In genomic region chr6:112756866-112757265, GRCm38 (mm10) we compare ENCODE assay signal across 26 mouse cellular contexts.
DNase-seq lines count a peak whose midpoint lies in the region; ATAC-seq and TF ChIP-seq lines count a peak whose summit lies in the region.
"Had no signal": no experiment of that assay in that cellular context is flagged by ENCODE, and none has a peak within 500 bp of the region (broad histone marks: within the 10 kb centered on the region; RNA-seq: fewer than 3 reads in every experiment).

No protein-coding gene starts in this region.

- no peak overlapping the region for H3K4me2 ChIP-seq in forebrain, embryonic 12.5 days
- no peak overlapping the region for H3K4me2 ChIP-seq in forebrain, postnatal 0 days (ENCODE audit: low read depth)
- no peak overlapping the region for H3K4me2 ChIP-seq in midbrain, embryonic 15.5 days
- H3K4me2 ChIP-seq in embryonic facial prominence, embryonic 14.5 days (ENCODE audit: low read depth, low read length): no peak overlapping the region
- H3K4me2 ChIP-seq in forebrain, embryonic 16.5 days (ENCODE audit: low read length): no peak overlapping the region
- H3K4me2 ChIP-seq: embryonic facial prominence, embryonic 12.5 days; intestine, embryonic 15.5 days had no signal

- no peak for TF ChIP-seq CTCF in forebrain, postnatal 0 days (IDR thresholded peaks at IDR 0.05; ENCODE audit: low read depth)

- H3K9ac ChIP-seq in forebrain, embryonic 12.5 days: no peak overlapping the region
- no peak overlapping the region for H3K9ac ChIP-seq in forebrain, postnatal 0 days
- H3K9ac ChIP-seq in midbrain, embryonic 15.5 days: no peak overlapping the region
- no peak overlapping the region for H3K9ac ChIP-seq in ES-E14 (ENCODE audit: insufficient read depth, low read depth, low read length, poor library complexity, severe bottlenecking)
- no peak overlapping the region for H3K9ac ChIP-seq in embryonic facial prominence, embryonic 14.5 days (ENCODE audit: low read depth, low read length)
- no peak overlapping the region for H3K9ac ChIP-seq in forebrain, embryonic 16.5 days (replicated peaks; ENCODE audit: low read depth, low read length)
- H3K9ac ChIP-seq: embryonic facial prominence, embryonic 12.5 days; intestine, embryonic 15.5 days had no signal

- peak overlapping the region; percentile 20; the same call in 1 of the 2 replicates for H3K27ac ChIP-seq in forebrain, embryonic 12.5 days
- H3K27ac ChIP-seq in forebrain, postnatal 0 days (ENCODE audit: low read depth, low read length): no peak overlapping the region
- 0 out of 2 replicates have a peak overlapping the region, but pooled peaks have one; percentile 6 for H3K27ac ChIP-seq in midbrain, embryonic 10.5 days (replicated peaks)
- no peak overlapping the region for H3K27ac ChIP-seq in midbrain, embryonic 15.5 days
- peak overlapping the region; percentile 25; the same call in 1 of the 2 replicates for H3K27ac ChIP-seq in ES-E14 (ENCODE audit: insufficient read depth, low read depth, low read length, poor library complexity, severe bottlenecking)
- peak overlapping the region; percentile 39; the same call in 1 of the 2 replicates for H3K27ac ChIP-seq in embryonic facial prominence, embryonic 14.5 days (replicated peaks; ENCODE audit: low read depth, low read length)
- H3K27ac ChIP-seq in forebrain, embryonic 16.5 days (ENCODE audit: low read length): no peak overlapping the region
- H3K27ac ChIP-seq: embryonic facial prominence, embryonic 12.5 days; gastrocnemius, adult 2 months; heart, embryonic 10.5 days; intestine, embryonic 15.5 days; stomach, postnatal 0 days had no signal

- WGBS in forebrain, embryonic 12.5 days: 76% methylated on average over 4 of the region's 4 CpGs
- WGBS in forebrain, postnatal 0 days: 49% methylated on average over 4 of the region's 4 CpGs
- 77% methylated on average over 4 of the region's 4 CpGs for WGBS in midbrain, embryonic 10.5 days
- 72% methylated on average over 4 of the region's 4 CpGs for WGBS in midbrain, embryonic 15.5 days
- 30% methylated on average over 4 of the region's 4 CpGs for WGBS in embryonic facial prominence, embryonic 14.5 days
- WGBS in forebrain, embryonic 16.5 days: 63% methylated on average over 4 of the region's 4 CpGs

- no peak for DNase-seq in forebrain, postnatal 0 days
- no peak for DNase-seq in midbrain, embryonic 10.5 days (ENCODE audit: low spot score)
- DNase-seq in ES-E14 (ENCODE audit: low read depth, low spot score): peak; percentile 15
- peak; percentile 52 for DNase-seq in embryonic facial prominence, embryonic 14.5 days (ENCODE audit: low spot score)
- DNase-seq in ovary, postnatal 36 days (ENCODE audit: low spot score): no peak
- DNase-seq: adrenal gland, adult 8-10 months; cerebellum, adult 11-12 months; cerebellum, postnatal 14 days; gastrocnemius, adult 2 months; heart, postnatal 4 days; kidney, postnatal 14 days; layer of hippocampus, postnatal 36 days; lung, postnatal 4 days; thymus, adult 2 months; thymus, postnatal 4 days had no signal

- H3K9me3 ChIP-seq in forebrain, embryonic 12.5 days: no peaks in the 10 kb centered on the region
- no peaks in the 10 kb centered on the region for H3K9me3 ChIP-seq in forebrain, postnatal 0 days (ENCODE audit: low read length)
- H3K9me3 ChIP-seq in midbrain, embryonic 10.5 days (replicated peaks): no peaks in the 10 kb centered on the region
- H3K9me3 ChIP-seq in midbrain, embryonic 15.5 days: no peaks in the 10 kb centered on the region
- H3K9me3 ChIP-seq in ES-E14 (ENCODE audit: control insufficient read depth, insufficient read depth, low read depth, low read length): no peaks in the 10 kb centered on the region
- H3K9me3 ChIP-seq in embryonic facial prominence, embryonic 14.5 days (ENCODE audit: control insufficient read depth, low read length): no peaks in the 10 kb centered on the region
- no peaks in the 10 kb centered on the region for H3K9me3 ChIP-seq in forebrain, embryonic 16.5 days (ENCODE audit: control insufficient read depth, low read length)
- H3K9me3 ChIP-seq: embryonic facial prominence, embryonic 12.5 days; heart, embryonic 10.5 days; intestine, embryonic 15.5 days had no signal

- peaks cover 78% of the 10 kb centered on the region for H3K36me3 ChIP-seq in forebrain, embryonic 12.5 days (replicated peaks)
- peaks cover 30% of the 10 kb centered on the region for H3K36me3 ChIP-seq in forebrain, postnatal 0 days (ENCODE audit: insufficient read depth)
- H3K36me3 ChIP-seq in midbrain, embryonic 10.5 days: peaks cover 91% of the 10 kb centered on the region
- H3K36me3 ChIP-seq in midbrain, embryonic 15.5 days (replicated peaks): peaks cover 14% of the 10 kb centered on the region; the same call in 1 of the 2 replicates
- no peaks in the 10 kb centered on the region for H3K36me3 ChIP-seq in ES-E14 (ENCODE audit: control insufficient read depth, insufficient read depth, low read length, poor library complexity, severe bottlenecking)
- peaks cover 6% of the 10 kb centered on the region; the same call in 1 of the 2 replicates for H3K36me3 ChIP-seq in embryonic facial prominence, embryonic 14.5 days (ENCODE audit: control insufficient read depth, insufficient read depth, low read length)
- peaks cover 3% of the 10 kb centered on the region for H3K36me3 ChIP-seq in forebrain, embryonic 16.5 days (ENCODE audit: control insufficient read depth, insufficient read depth)
- H3K36me3 ChIP-seq: embryonic facial prominence, embryonic 12.5 days; heart, embryonic 10.5 days; intestine, embryonic 15.5 days had no signal

- peaks cover 11% of the 10 kb centered on the region; the same call in 1 of the 2 replicates for H3K4me1 ChIP-seq in forebrain, embryonic 12.5 days
- H3K4me1 ChIP-seq in forebrain, postnatal 0 days (ENCODE audit: insufficient read depth): no peaks in the 10 kb centered on the region
- peaks cover 22% of the 10 kb centered on the region for H3K4me1 ChIP-seq in midbrain, embryonic 10.5 days
- no peaks in the 10 kb centered on the region for H3K4me1 ChIP-seq in midbrain, embryonic 15.5 days
- H3K4me1 ChIP-seq in ES-E14 (ENCODE audit: control insufficient read depth in 2 of 2, insufficient read depth in 2 of 2, low read length in 2 of 2, poor library complexity in 1 of 2): peaks cover 6 to 17% of the 10 kb centered on the region in 2 experiments; a peak in 3 of 4 replicates
- peaks cover 15% of the 10 kb centered on the region for H3K4me1 ChIP-seq in embryonic facial prominence, embryonic 14.5 days (ENCODE audit: control insufficient read depth, insufficient read depth, low read length)
- peaks cover 5% of the 10 kb centered on the region; the same call in 1 of the 2 replicates for H3K4me1 ChIP-seq in forebrain, embryonic 16.5 days (replicated peaks; ENCODE audit: control insufficient read depth, insufficient read depth, low read length)
- H3K4me1 ChIP-seq: heart, embryonic 10.5 days had no signal

- no peaks in the 10 kb centered on the region for H3K27me3 ChIP-seq in forebrain, embryonic 12.5 days
- H3K27me3 ChIP-seq in forebrain, postnatal 0 days (ENCODE audit: insufficient read depth, low read length): no peaks in the 10 kb centered on the region
- no peaks in the 10 kb centered on the region for H3K27me3 ChIP-seq in midbrain, embryonic 10.5 days (ENCODE audit: low read depth, poor library complexity, severe bottlenecking)
- H3K27me3 ChIP-seq in midbrain, embryonic 15.5 days (replicated peaks): no peaks in the 10 kb centered on the region
- no peaks in the 10 kb centered on the region for H3K27me3 ChIP-seq in embryonic facial prominence, embryonic 14.5 days (replicated peaks; ENCODE audit: control insufficient read depth, insufficient read depth, low read length)
- H3K27me3 ChIP-seq in forebrain, embryonic 16.5 days (replicated peaks; ENCODE audit: control insufficient read depth, insufficient read depth, low read length): no peaks in the 10 kb centered on the region
- H3K27me3 ChIP-seq: embryonic facial prominence, embryonic 12.5 days; intestine, embryonic 15.5 days; Patski had no signal

- ATAC-seq in forebrain, embryonic 12.5 days (ENCODE audit: low FRiP score): no peak
- ATAC-seq in forebrain, postnatal 0 days: no peak
- ATAC-seq in midbrain, embryonic 15.5 days (replicated peaks): no peak
- ATAC-seq in embryonic facial prominence, embryonic 14.5 days (ENCODE audit: low read depth): 0 out of 2 replicates have a peak, but pooled peaks have one; percentile 30
- no peak for ATAC-seq in forebrain, embryonic 16.5 days
- ATAC-seq: activated CD4-positive, CD25-positive, alpha-beta regulatory T cell, adult 4 months; hindbrain, embryonic 16.5 days; intestine, embryonic 15.5 days; Patski had no signal

- in situ Hi-C loops in ES-E14 (cut with MboI; ENCODE audit: low sequenced_read_pairs in 2 of 2, unreplicated experiment in 2 of 2): no loop called here

- no peak overlapping the region for H3K4me3 ChIP-seq in forebrain, embryonic 12.5 days (replicated peaks)
- H3K4me3 ChIP-seq in forebrain, postnatal 0 days (ENCODE audit: low read depth, low read length): no peak overlapping the region
- no peak overlapping the region for H3K4me3 ChIP-seq in midbrain, embryonic 10.5 days
- no peak overlapping the region for H3K4me3 ChIP-seq in midbrain, embryonic 15.5 days
- no peak overlapping the region for H3K4me3 ChIP-seq in ES-E14 (ENCODE audit: insufficient read depth in 1 of 2, low read depth in 1 of 2, low read length in 2 of 2, poor library complexity in 1 of 2, severe bottlenecking in 1 of 2)
- H3K4me3 ChIP-seq in embryonic facial prominence, embryonic 14.5 days (ENCODE audit: low read depth, low read length): no peak overlapping the region
- H3K4me3 ChIP-seq in forebrain, embryonic 16.5 days (replicated peaks; ENCODE audit: low read length): no peak overlapping the region
- H3K4me3 ChIP-seq: embryonic facial prominence, embryonic 12.5 days; gastrocnemius, adult 2 months; heart, embryonic 10.5 days; intestine, embryonic 15.5 days; myocyte had no signal

TF ChIP-seq in ES-E14, 5 proteins besides CTCF, POLR2A, EP300 and RAD21:
- TF ChIP-seq ZC3H11A (IDR thresholded peaks at IDR 0.05; ENCODE audit: borderline replicate concordance, low read depth, low read length) (no peak), ZNF384 (IDR thresholded peaks at IDR 0.05; ENCODE audit: low read depth, low read length) (no peak), HCFC1 (IDR thresholded peaks at IDR 0.05; ENCODE audit: borderline replicate concordance, insufficient read depth, low read length) (no peak), MAFK (IDR thresholded peaks at IDR 0.05; ENCODE audit: insufficient read depth, low read depth, low read length) (no peak), CHD2 (IDR thresholded peaks at IDR 0.05; ENCODE audit: low read depth, low read length) (no peak)

Comparison
In these comparisons a context has a peak if more than half of its experiments do, and no peak if none do; other contexts are left out.
1. H3K27ac ChIP-seq: peak in forebrain, embryonic 12.5 days (single experiment), midbrain, embryonic 10.5 days (single experiment), ES-E14 (single experiment) and embryonic facial prominence, embryonic 14.5 days (single experiment); none in forebrain, postnatal 0 days (single experiment), midbrain, embryonic 15.5 days (single experiment) and forebrain, embryonic 16.5 days (single experiment).
2. DNase-seq: peak in ES-E14 (single experiment) and embryonic facial prominence, embryonic 14.5 days (single experiment); none in forebrain, postnatal 0 days (single experiment), midbrain, embryonic 10.5 days (single experiment) and ovary, postnatal 36 days (single experiment).